Mouse (Mus musculus) liver, postnatal 0 days (tissue): ENCODE measurements around the gene Hfe.

ENCODE experiments used
- CTCF ChIP-seq: sonication (generic); IDR thresholded peaks from 2 replicates; pipeline ENCODE4 v1.5.1; 2016; ENCODE audit warnings: antibody characterized with exemption, low read depth
- EP300 ChIP-seq: IDR thresholded peaks from 2 replicates; pipeline ENCODE4 v1.6.1; 2016; ENCODE audit warnings: antibody characterized with exemption, low read depth, mild to moderate bottlenecking

DNA sequence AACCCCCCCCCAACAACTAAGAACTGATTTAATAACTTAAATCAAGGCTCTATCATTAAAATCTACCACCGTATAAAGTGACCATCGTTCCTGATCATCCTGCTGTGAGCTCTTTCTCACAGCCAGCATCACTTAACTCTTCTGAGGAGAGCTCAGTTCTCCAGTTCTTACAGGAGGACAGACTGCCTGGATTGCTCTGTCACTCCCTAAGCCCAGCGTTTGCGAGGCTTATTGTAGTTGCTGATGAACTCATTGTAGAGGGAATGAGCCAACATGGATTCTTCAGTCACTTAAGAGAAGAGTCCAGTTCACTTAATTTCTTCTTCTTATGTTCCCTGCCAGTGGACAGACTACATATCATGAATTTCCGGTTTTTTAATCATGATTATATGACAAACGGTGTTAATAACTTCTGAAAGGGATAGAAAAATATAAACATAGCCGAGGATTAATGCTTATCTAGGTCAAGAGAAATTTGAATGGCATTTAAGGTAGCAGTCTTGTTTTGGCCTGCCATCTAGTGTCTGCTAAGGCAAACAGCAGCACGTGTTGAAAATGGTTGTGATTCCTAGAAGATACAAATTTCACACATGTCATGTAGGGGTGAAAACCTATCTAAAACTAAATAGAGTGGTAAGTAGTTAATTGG lies 21.6 kb upstream of the Hfe start:
- TF ChIP-seq EP300 (no peak), CTCF (peak; percentile 94)
